Mouse (Mus musculus): ENCODE data around the gene Accsl. TPM values are rescaled to one million over a fixed set of nuclear protein-coding genes. Genes with fewer than 3 reads are reported as not detected.
A peak's percentile ranks its signal among the peaks of the same experiment; 100 is the strongest.

The Accsl gene
- polyA plus RNA-seq (2015; fragmentation: Nextera tagmentation; extraction: Ambion mirVana), result not detected in 2 replicates

GRCm38 (mm10) chr2:93869107-93869600 is at the start of gene Accsl:
TSS of gene Accsl (minus strand) at chr2:93869157.
- H3K4me1 ChIP-seq (replicated peaks), result peaks cover 8% of the 10 kb centered on the region; the same call in 1 of the 2 replicates
- H3K9ac ChIP-seq, result no peak within 1 kb of the TSS
- 0 out of 2 replicates have a peak, but pooled peaks cover 9% of the 10 kb centered on the region for H3K27me3 ChIP-seq
- no peaks in the 10 kb centered on the region for H3K9me3 ChIP-seq (replicated peaks)
- 68% methylated on average over 7 of the region's 7 CpGs for WGBS
- no peak for ATAC-seq (replicated peaks; ENCODE audit: insufficient number of reproducible peaks, insufficient read depth, low FRiP score, low read depth)
- H3K4me3 ChIP-seq, result no peak within 1 kb of the TSS
- no peak within 1 kb of the TSS for H3K27ac ChIP-seq
- H3K4me2 ChIP-seq, result no peak within 1 kb of the TSS
- no peaks in the 10 kb centered on the region for H3K36me3 ChIP-seq

- Histone ChIP-seq H3K4me2 (no peak overlapping the region), H3K27me3 (peaks cover 9% of the 10 kb centered on the region; the same call in 1 of the 2 replicates), H3K9ac (no peak overlapping the region), H3K9me3 (replicated peaks) (no peaks in the 10 kb centered on the region), H3K36me3 (no peaks in the 10 kb centered on the region), H3K4me1 (replicated peaks) (no peaks in the 10 kb centered on the region), H3K27ac (no peak overlapping the region), H3K4me3 (no peak overlapping the region)
- 83% methylated on average over 2 of the region's 2 CpGs for WGBS
- no peak for ATAC-seq (replicated peaks; ENCODE audit: insufficient number of reproducible peaks, insufficient read depth, low FRiP score, low read depth)
Measured at GRCm38 (mm10) chr2:93913552-93913951, 44.6 kb upstream of the Accsl start.

GRCm38 (mm10) chr2:93911942-93912341 is 43.0 kb upstream of the Accsl start:
- no peak for ATAC-seq (replicated peaks; ENCODE audit: insufficient number of reproducible peaks, insufficient read depth, low FRiP score, low read depth)
- H3K4me1 ChIP-seq (replicated peaks), result 0 out of 2 replicates have a peak, but pooled peaks cover 4% of the 10 kb centered on the region
- H3K4me2 ChIP-seq, result no peak overlapping the region
- H3K36me3 ChIP-seq, result no peaks in the 10 kb centered on the region
- WGBS, result 72% methylated on average over 10 of the region's 10 CpGs
- H3K9me3 ChIP-seq (replicated peaks), result no peaks in the 10 kb centered on the region
- H3K9ac ChIP-seq, result no peak overlapping the region
- H3K27me3 ChIP-seq, result peaks cover 15% of the 10 kb centered on the region; the same call in 1 of the 2 replicates
- no peak overlapping the region for H3K4me3 ChIP-seq
- H3K27ac ChIP-seq, result no peak overlapping the region

GRCm38 (mm10) chr2:93909716-93910115 is 40.8 kb upstream of the Accsl start:
- H3K4me3 ChIP-seq, result no peak overlapping the region
- H3K36me3 ChIP-seq, result no peaks in the 10 kb centered on the region
- no peak overlapping the region for H3K9ac ChIP-seq
- no peak for ATAC-seq (replicated peaks; ENCODE audit: insufficient number of reproducible peaks, insufficient read depth, low FRiP score, low read depth)
- 0 out of 2 replicates have a peak, but pooled peaks cover 4% of the 10 kb centered on the region for H3K4me1 ChIP-seq (replicated peaks)
- no peaks in the 10 kb centered on the region for H3K9me3 ChIP-seq (replicated peaks)
- no peak overlapping the region for H3K4me2 ChIP-seq
- WGBS, result 73% methylated on average over 5 of the region's 5 CpGs
- peaks cover 15% of the 10 kb centered on the region; the same call in 1 of the 2 replicates for H3K27me3 ChIP-seq
- no peak overlapping the region for H3K27ac ChIP-seq

GRCm38 (mm10) chr2:93907519-93908294 is 38.8 kb upstream of the Accsl start:
- Histone ChIP-seq H3K36me3 (no peaks in the 10 kb centered on the region), H3K4me3 (no peak overlapping the region), H3K27me3 (peaks cover 15% of the 10 kb centered on the region; the same call in 1 of the 2 replicates), H3K9me3 (replicated peaks) (no peaks in the 10 kb centered on the region), H3K27ac (no peak overlapping the region), H3K4me2 (no peak overlapping the region), H3K9ac (no peak overlapping the region), H3K4me1 (replicated peaks) (peaks cover 13% of the 10 kb centered on the region)
- ATAC-seq (replicated peaks; ENCODE audit: insufficient number of reproducible peaks, insufficient read depth, low FRiP score, low read depth), result no peak
- WGBS, result 45% methylated on average over 9 of the region's 9 CpGs

GRCm38 (mm10) chr2:93906316-93906715 is 37.4 kb upstream of the Accsl start:
- no peak for ATAC-seq (replicated peaks; ENCODE audit: insufficient number of reproducible peaks, insufficient read depth, low FRiP score, low read depth)
- Histone ChIP-seq H3K9me3 (replicated peaks) (no peaks in the 10 kb centered on the region), H3K4me2 (no peak overlapping the region), H3K9ac (no peak overlapping the region), H3K4me3 (no peak overlapping the region), H3K36me3 (no peaks in the 10 kb centered on the region), H3K27me3 (peaks cover 18% of the 10 kb centered on the region; the same call in 1 of the 2 replicates), H3K27ac (no peak overlapping the region), H3K4me1 (replicated peaks) (peaks cover 13% of the 10 kb centered on the region)
- 43% methylated on average over 4 of the region's 4 CpGs for WGBS

GRCm38 (mm10) chr2:93903415-93903814 is 34.5 kb upstream of the Accsl start:
- Histone ChIP-seq H3K4me3 (no peak overlapping the region), H3K9ac (no peak overlapping the region), H3K9me3 (replicated peaks) (no peaks in the 10 kb centered on the region), H3K27me3 (peaks cover 16% of the 10 kb centered on the region; the same call in 1 of the 2 replicates), H3K4me1 (replicated peaks) (peaks cover 13% of the 10 kb centered on the region), H3K36me3 (no peaks in the 10 kb centered on the region), H3K27ac (no peak overlapping the region), H3K4me2 (no peak overlapping the region)
- 27% methylated on average over 6 of the region's 6 CpGs for WGBS
- ATAC-seq (replicated peaks; ENCODE audit: insufficient number of reproducible peaks, insufficient read depth, low FRiP score, low read depth), result no peak

GRCm38 (mm10) chr2:93902680-93903305 is 33.8 kb upstream of the Accsl start:
- Histone ChIP-seq H3K9ac (no peak overlapping the region), H3K27ac (no peak overlapping the region), H3K4me1 (replicated peaks) (peaks cover 10% of the 10 kb centered on the region), H3K4me3 (no peak overlapping the region), H3K36me3 (no peaks in the 10 kb centered on the region), H3K4me2 (no peak overlapping the region), H3K27me3 (peaks cover 11% of the 10 kb centered on the region; the same call in 1 of the 2 replicates), H3K9me3 (replicated peaks) (no peaks in the 10 kb centered on the region)
- WGBS, result 44% methylated on average over 5 of the region's 5 CpGs
- no peak for ATAC-seq (replicated peaks; ENCODE audit: insufficient number of reproducible peaks, insufficient read depth, low FRiP score, low read depth)

- 47% methylated on average over 16 of the region's 16 CpGs for WGBS
- no peak for ATAC-seq (replicated peaks; ENCODE audit: insufficient number of reproducible peaks, insufficient read depth, low FRiP score, low read depth)
- no peak overlapping the region for H3K4me2 ChIP-seq
Measured at GRCm38 (mm10) chr2:93899397-93900380, 30.7 kb upstream of the Accsl start.

GRCm38 (mm10) chr2:93891611-93892280 is 22.8 kb upstream of the Accsl start:
- Histone ChIP-seq H3K9ac (no peak overlapping the region), H3K4me1 (replicated peaks) (peaks cover 12% of the 10 kb centered on the region), H3K9me3 (replicated peaks) (no peaks in the 10 kb centered on the region), H3K27me3 (no peaks in the 10 kb centered on the region; the same call in 1 of the 2 replicates), H3K27ac (peak overlapping the region; percentile 60), H3K36me3 (no peaks in the 10 kb centered on the region), H3K4me2 (no peak overlapping the region), H3K4me3 (no peak overlapping the region)
- 21% methylated on average over 9 of the region's 9 CpGs for WGBS
- peak; percentile 68 for ATAC-seq (replicated peaks; ENCODE audit: insufficient number of reproducible peaks, insufficient read depth, low FRiP score, low read depth)

More at GRCm38 (mm10) chr2:93899397-93900380, 30.7 kb upstream of the Accsl start:
- H3K4me1 ChIP-seq (replicated peaks), result peaks cover 10% of the 10 kb centered on the region
- no peak overlapping the region for H3K9ac ChIP-seq
- no peaks in the 10 kb centered on the region for H3K36me3 ChIP-seq
- H3K9me3 ChIP-seq (replicated peaks), result no peaks in the 10 kb centered on the region
- H3K27ac ChIP-seq, result no peak overlapping the region
- H3K4me3 ChIP-seq, result no peak overlapping the region
- H3K27me3 ChIP-seq, result peaks cover 11% of the 10 kb centered on the region; the same call in 1 of the 2 replicates
